Mouse (Mus musculus): ENCODE results near the gene Gm11733. TPM values are rescaled to one million over a fixed set of nuclear protein-coding genes. Genes with fewer than 3 reads are reported as not detected.

Gm11733 gene
- polyA plus RNA-seq, 1 experiment from 2014 or later: 0.08 TPM

DNA sequence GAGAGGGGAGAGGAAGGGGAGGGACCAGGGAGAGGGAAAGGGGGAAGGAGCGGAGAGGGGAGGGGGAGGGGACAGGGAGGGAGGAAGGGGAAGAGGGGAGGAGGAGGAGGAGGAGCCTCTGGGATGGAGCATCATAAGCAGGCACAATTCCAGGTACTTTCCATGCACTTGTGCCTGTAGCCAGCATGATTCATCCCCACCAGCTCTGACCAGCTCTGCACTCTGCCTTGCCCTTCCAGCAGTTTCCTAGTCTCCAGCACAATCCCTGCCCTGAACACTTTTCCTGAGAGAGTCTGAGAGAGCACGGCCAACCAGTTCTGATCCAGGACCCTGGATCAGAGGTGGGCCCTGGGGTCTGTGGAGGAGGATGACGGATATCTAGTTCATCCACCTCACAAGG is 52.4 kb downstream of the Gm11733 start:
- ATAC-seq (ENCODE audit: insufficient read depth) (no peak), DNase-seq (no peak)
- no peak overlapping the region for H3K4me3 ChIP-seq (ENCODE audit: low read depth, low read length)
- 48% methylated on average over 3 of the region's 3 CpGs for WGBS
- no peak overlapping the region for H3K27ac ChIP-seq (ENCODE audit: low read depth)
- H3K9me3 ChIP-seq (ENCODE audit: low read depth, low read length): no peaks in the 10 kb centered on the region
- peaks cover 9% of the 10 kb centered on the region; the same call in 1 of the 2 replicates for H3K4me1 ChIP-seq (ENCODE audit: insufficient read depth)
- no peaks in the 10 kb centered on the region; the same call in 1 of the 2 replicates for H3K27me3 ChIP-seq (ENCODE audit: insufficient read depth, low read length)
- no peak overlapping the region for H3K9ac ChIP-seq
- no peak for TF ChIP-seq CTCF (IDR thresholded peaks at IDR 0.05; ENCODE audit: low read depth)
- H3K4me2 ChIP-seq: no peak overlapping the region
- H3K36me3 ChIP-seq (ENCODE audit: insufficient read depth): no peaks in the 10 kb centered on the region

Other genes starting within 250 kb of the Gm11733 start
- gene Tnrc6c, start 169.9 kb downstream of the Gm11733 start, polyA plus RNA-seq (2014; fragmentation: Nextera tagmentation; extraction: Ambion mirVana): 10.9 and 11.6 TPM in 2 replicates